Mouse (Mus musculus): ENCODE measurements around the gene Camsap1.

Camsap1 gene

DNA sequence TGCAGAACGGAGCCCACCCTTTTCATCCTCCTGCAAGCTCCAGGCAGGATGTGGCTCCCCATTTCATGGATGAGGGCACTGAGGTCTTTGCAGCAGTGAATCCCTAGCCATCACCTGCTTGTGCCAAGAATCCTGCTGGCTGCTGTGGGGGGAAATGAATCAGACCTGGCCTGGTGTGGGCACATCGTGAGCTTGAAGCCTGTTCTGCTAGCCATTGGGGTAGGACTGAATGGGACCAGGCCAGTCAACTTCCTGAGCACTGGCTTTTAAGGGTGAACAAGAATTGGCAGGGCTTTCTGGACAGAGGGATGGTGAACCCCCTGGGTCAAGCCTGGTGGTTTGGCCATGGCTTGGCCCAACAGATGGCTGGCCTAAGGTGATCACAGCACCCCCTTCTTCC is 104.6 kb downstream of the Camsap1 start:
- no peak for DNase-seq

DNA sequence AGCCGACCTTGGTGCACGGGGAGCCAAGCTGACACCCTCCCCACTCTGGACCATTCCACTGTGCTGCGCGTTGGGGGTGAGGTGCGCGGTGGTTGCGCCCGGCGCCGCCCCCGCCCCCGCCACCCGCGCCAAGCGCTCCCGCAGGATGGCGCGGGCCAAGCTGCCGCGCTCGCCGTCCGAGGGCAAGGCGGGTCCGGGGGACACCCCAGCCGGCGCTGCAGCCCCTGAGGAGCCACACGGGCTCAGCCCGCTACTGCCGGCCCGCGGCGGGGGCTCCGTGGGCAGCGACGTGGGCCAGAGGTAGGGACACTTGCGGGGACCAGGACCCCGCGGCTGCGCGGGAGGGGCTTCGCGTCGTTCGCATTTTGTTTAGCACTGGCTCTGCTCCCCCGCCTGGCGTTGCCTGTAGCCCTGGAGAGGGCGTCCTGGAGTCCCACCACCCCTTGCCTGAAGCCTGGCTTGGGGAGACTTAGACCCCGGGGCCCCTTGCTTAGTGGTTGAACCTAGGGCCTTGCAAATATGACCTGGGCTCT is 105.3 kb downstream of the Camsap1 start:
- no peak for DNase-seq

DNA sequence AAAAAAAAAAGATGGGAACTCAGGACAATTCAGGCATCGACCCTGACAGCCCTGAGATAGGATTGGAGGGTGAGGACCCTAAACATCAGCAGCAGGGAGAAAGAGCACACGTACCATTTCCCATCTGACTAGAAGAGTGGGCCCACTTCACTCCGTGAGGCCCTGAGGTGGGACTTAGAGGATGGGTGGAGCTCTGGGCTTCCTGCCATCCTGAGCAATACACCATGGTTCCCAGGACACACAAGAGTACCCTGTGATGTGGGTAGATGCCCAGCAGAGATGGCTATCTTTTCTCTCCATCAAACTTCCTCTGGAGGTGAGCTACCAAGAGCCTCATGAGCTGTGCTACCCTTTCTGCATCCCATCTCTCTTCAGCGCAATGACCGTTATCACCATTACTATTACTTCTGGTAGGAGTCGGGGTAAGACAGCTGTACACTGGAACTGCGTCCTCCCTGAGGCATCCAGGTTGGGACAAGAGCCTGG is 105.8 kb downstream of the Camsap1 start:
- no peak for DNase-seq

Data from layer of hippocampus, adult 9-11 months (tissue).